Mouse (Mus musculus) hindlimb bud, embryonic 11.5 days (tissue): ENCODE results near the gene Ube2j1.

Source experiments
- DNase-seq: peaks from one replicate; pipeline ENCODE4 v3.0.0-alpha.2; 2012; ENCODE audit warnings: low read depth, low spot score; ENCODE audit errors: extremely low spot score

The Ube2j1 gene

GRCm38 (mm10) chr4:33010078-33010477, 21.1 kb upstream of the Ube2j1 start:
- no peak for DNase-seq

GRCm38 (mm10) chr4:33012484-33012883, 18.7 kb upstream of the Ube2j1 start:
- no peak for DNase-seq

- peak; percentile 77 for DNase-seq
These were observed 12.7 kb upstream of the Ube2j1 start for GRCm38 (mm10) chr4:33018361-33018999.

GRCm38 (mm10) chr4:33024420-33024819, 6.8 kb upstream of the Ube2j1 start:
- no peak for DNase-seq

- DNase-seq: no peak
These were observed 2.1 kb upstream of the Ube2j1 start for GRCm38 (mm10) chr4:33029104-33029503.

- DNase-seq: peak; percentile 41
These were observed 687 bp upstream of the Ube2j1 start for GRCm38 (mm10) chr4:33030264-33031194.

GRCm38 (mm10) chr4:33032045-33032444, 829 bp downstream of the Ube2j1 start:
- DNase-seq: no peak

GRCm38 (mm10) chr4:33033515-33033914, 2.3 kb downstream of the Ube2j1 start:
- DNase-seq: no peak

- no peak for DNase-seq
These were observed 8.6 kb downstream of the Ube2j1 start for GRCm38 (mm10) chr4:33039826-33040225.

- DNase-seq: no peak
These were observed 18.4 kb downstream of the Ube2j1 start for GRCm38 (mm10) chr4:33049601-33050000.

- no peak for DNase-seq
These were observed 20.8 kb downstream of the Ube2j1 start for GRCm38 (mm10) chr4:33052055-33052454.

GRCm38 (mm10) chr4:33052650-33053049, 21.4 kb downstream of the Ube2j1 start:
- no peak for DNase-seq

GRCm38 (mm10) chr4:33054426-33054825, 23.2 kb downstream of the Ube2j1 start:
- DNase-seq: no peak

GRCm38 (mm10) chr4:33056317-33056716, 25.1 kb downstream of the Ube2j1 start:
- DNase-seq: no peak

- DNase-seq: no peak
These were observed 26.9 kb downstream of the Ube2j1 start for GRCm38 (mm10) chr4:33057890-33058687.

GRCm38 (mm10) chr4:33061158-33061557, 29.9 kb downstream of the Ube2j1 start:
- DNase-seq: no peak

- DNase-seq: no peak
These were observed 31.8 kb downstream of the Ube2j1 start, which contains the start of gene Gabrr2 for GRCm38 (mm10) chr4:33062981-33063380. TSS of gene Gabrr2 (plus strand) at chr4:33062999.

- DNase-seq: no peak
These were observed 33.8 kb downstream of the Ube2j1 start for GRCm38 (mm10) chr4:33064986-33065385.

GRCm38 (mm10) chr4:33066223-33066960, 35.2 kb downstream of the Ube2j1 start:
- no peak for DNase-seq

- no peak for DNase-seq
These were observed 36.1 kb downstream of the Ube2j1 start for GRCm38 (mm10) chr4:33067331-33067730.

- DNase-seq: no peak
These were observed 36.6 kb downstream of the Ube2j1 start for GRCm38 (mm10) chr4:33067826-33068225.
